20 mouse cellular contexts compared by ENCODE assay signal in the genomic region with DNA sequence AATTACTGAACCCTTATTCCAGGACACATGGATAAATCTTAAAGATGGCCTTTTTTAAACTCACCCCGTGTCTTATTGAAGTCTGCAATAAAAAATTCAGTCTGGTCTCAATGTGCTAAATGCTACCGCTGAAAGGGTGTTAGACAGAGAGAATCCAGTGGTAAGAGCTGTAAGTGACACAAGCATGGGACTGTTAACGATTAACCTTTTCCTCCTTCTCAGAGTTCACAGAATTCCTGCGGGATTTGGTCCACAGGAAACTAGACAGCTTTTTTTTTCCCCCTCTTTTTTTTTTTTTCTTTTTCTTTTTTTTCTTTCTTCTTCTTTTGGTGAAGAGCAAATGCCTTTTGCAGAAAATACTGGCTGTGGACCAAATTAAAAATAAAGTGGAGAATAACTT.
"Had no signal": no experiment of that assay in that cellular context is flagged by ENCODE, and none has a peak within 500 bp of the region (broad histone marks: within the 10 kb centered on the region; RNA-seq: fewer than 3 reads in every experiment).

No protein-coding gene starts in this region.

- ATAC-seq: intestine, embryonic 16.5 days; midbrain, embryonic 16.5 days had no signal

- H3K9me3 ChIP-seq: limb, embryonic 12.5 days; megakaryocyte, embryonic 14.5 days; midbrain, embryonic 12.5 days; neural tube, embryonic 13.5 days; stomach, embryonic 15.5 days had no signal

- H3K9ac ChIP-seq: limb, embryonic 12.5 days; liver, embryonic 14.5 days; midbrain, embryonic 12.5 days; neural tube, embryonic 13.5 days; stomach, embryonic 15.5 days had no signal

- H3K27ac ChIP-seq: limb, embryonic 12.5 days; liver, embryonic 14.5 days; macrophage; midbrain, embryonic 12.5 days; neural tube, embryonic 13.5 days; stomach, embryonic 15.5 days had no signal

- H3K36me3 ChIP-seq: limb, embryonic 12.5 days; midbrain, embryonic 12.5 days; neural tube, embryonic 13.5 days; stomach, embryonic 15.5 days had no signal

- H3K27me3 ChIP-seq: midbrain, embryonic 12.5 days; neural tube, embryonic 13.5 days; stomach, embryonic 15.5 days had no signal

- H3K4me2 ChIP-seq: limb, embryonic 12.5 days; midbrain, embryonic 12.5 days; neural tube, embryonic 13.5 days; stomach, embryonic 15.5 days had no signal

- H3K4me3 ChIP-seq: limb, embryonic 12.5 days; megakaryocyte, embryonic 14.5 days; midbrain, embryonic 12.5 days; neural tube, embryonic 13.5 days; stomach, embryonic 15.5 days had no signal

- DNase-seq: kidney, adult 8-10 months; kidney, postnatal 25 days; layer of hippocampus, adult 9-11 months; liver; lung, adult 2 months; lung, postnatal 10 days; retina, postnatal 1 day; right cerebral cortex, postnatal 4 days; spleen, adult 18-20 months; thymus, adult 2 months; thymus, postnatal 25 days had no signal

- H3K4me1 ChIP-seq: megakaryocyte, embryonic 14.5 days; stomach, embryonic 15.5 days had no signal
